Mouse (Mus musculus) CH12.LX (cell line): ENCODE results near the gene Slc16a5. TPM values are rescaled to one million over a fixed set of nuclear protein-coding genes. Genes with fewer than 3 reads are reported as not detected.

ENCODE experiments used
- DNase-seq: peaks from one replicate; pipeline ENCODE4 v3.0.0-alpha.2; 2013; ENCODE audit errors: extremely low read depth
- H3K27ac ChIP-seq: 2 replicates; pipeline ENCODE4 v1.5.1; 2012; ENCODE audit warnings: low read depth, mild to moderate bottlenecking, control low read depth, moderate library complexity; ENCODE audit not compliant: insufficient read depth
- H3K27me3 ChIP-seq: replicated peaks from 2 replicates; pipeline ENCODE3; 2012; ENCODE audit warnings: inconsistent platforms
- H3K36me3 ChIP-seq, 2 experiments: replicated peaks in 1 of 2; 2 replicates each; pipeline versions ENCODE3 to v1.6.1; 2012; ENCODE audit warnings: inconsistent platforms in 1 of 2, low read length in 1 of 2, mild to moderate bottlenecking in 1 of 2, mixed read lengths in 1 of 2, moderate library complexity in 1 of 2; ENCODE audit not compliant: control insufficient read depth in 1 of 2, insufficient read depth in 1 of 2
- H3K4me1 ChIP-seq, 2 experiments: 2 replicates each; pipeline ENCODE4 v1.6.1; 2012; ENCODE audit warnings: inconsistent platforms in 1 of 2, moderate library complexity in 1 of 2; ENCODE audit not compliant: insufficient read depth in 2 of 2, control insufficient read depth in 1 of 2
- H3K4me2 ChIP-seq: 2 replicates; pipeline ENCODE4 v1.6.1; 2012; ENCODE audit warnings: low read depth, mild to moderate bottlenecking, control low read depth; ENCODE audit not compliant: poor library complexity, insufficient read depth, severe bottlenecking
- H3K4me3 ChIP-seq, 3 experiments: fragments of 150-350 bp in 1 of 3; sonication (generic) in 1 of 3; replicated peaks in 1 of 3; 2 replicates each; pipeline versions ENCODE3 to v1.5.1; 2011 to 2012; ENCODE audit warnings: low read depth in 2 of 3, low read length in 2 of 3, mild to moderate bottlenecking in 2 of 3, moderate library complexity in 2 of 3, control low read depth in 1 of 3, improper control_type of control experiment in 1 of 3, inconsistent platforms in 1 of 3, mixed read lengths in 1 of 3; ENCODE audit not compliant: poor library complexity in 1 of 3
- H3K79me2 ChIP-seq: replicated peaks from 2 replicates; pipeline ENCODE4 v1.6.1; 2012; ENCODE audit warnings: mild to moderate bottlenecking, moderate library complexity; ENCODE audit not compliant: control insufficient read depth, poor library complexity, insufficient read depth, severe bottlenecking; ENCODE audit errors: extremely low read depth
- H3K9ac ChIP-seq: 2 replicates; pipeline ENCODE4 v1.6.1; 2012; ENCODE audit warnings: low read depth, mild to moderate bottlenecking, control low read depth, moderate library complexity; ENCODE audit not compliant: insufficient read depth
- H3K9me3 ChIP-seq: replicated peaks from 2 replicates; pipeline ENCODE3; 2012; ENCODE audit warnings: low read length, inconsistent platforms, mixed read lengths
- BHLHE40 ChIP-seq: IDR thresholded peaks from 2 replicates; pipeline ENCODE4 v1.6.1; 2011; ENCODE audit warnings: mild to moderate bottlenecking, low read depth, low read length, improper control_type of control experiment
- CHD2 ChIP-seq: IDR thresholded peaks from 2 replicates; pipeline ENCODE4 v1.6.1; 2011; ENCODE audit warnings: low read length, improper control_type of control experiment
- ELF1 ChIP-seq: IDR thresholded peaks from 2 replicates; pipeline ENCODE4 v1.6.1; 2014; ENCODE audit warnings: low read depth, mild to moderate bottlenecking, inconsistent platforms, low read length, improper control_type of control experiment
- EP300 ChIP-seq: IDR thresholded peaks from 2 replicates; pipeline ENCODE4 v1.6.1; 2011; ENCODE audit warnings: low read length, improper control_type of control experiment
- ETS1 ChIP-seq: conservative IDR thresholded peaks from 2 replicates; pipeline ENCODE4 v1.6.1; 2012; ENCODE audit warnings: low read depth, mild to moderate bottlenecking, inconsistent platforms, low read length, improper control_type of control experiment, moderate library complexity
- GABPA ChIP-seq: IDR thresholded peaks from 2 replicates; pipeline ENCODE4 v1.6.1; 2012; ENCODE audit warnings: low read depth, low read length, improper control_type of control experiment, inconsistent platforms; ENCODE audit not compliant: insufficient replicate concordance
- HCFC1 ChIP-seq: IDR thresholded peaks from 2 replicates; pipeline ENCODE4 v1.6.1; 2012; ENCODE audit warnings: low read depth, mild to moderate bottlenecking, inconsistent platforms, low read length, improper control_type of control experiment
- IRF4 ChIP-seq: IDR thresholded peaks from 2 replicates; pipeline ENCODE4 v1.6.1; 2014; ENCODE audit warnings: low read depth, mild to moderate bottlenecking, inconsistent platforms, low read length, improper control_type of control experiment
- JUND ChIP-seq: conservative IDR thresholded peaks from 2 replicates; pipeline ENCODE4 v1.6.1; 2011; ENCODE audit warnings: low read depth, low read length, improper control_type of control experiment
- MAFK ChIP-seq: IDR thresholded peaks from 2 replicates; pipeline ENCODE4 v1.6.1; 2011; ENCODE audit warnings: low read length, improper control_type of control experiment; ENCODE audit not compliant: insufficient replicate concordance
- MAX ChIP-seq: IDR thresholded peaks from 2 replicates; pipeline ENCODE4 v1.6.1; 2011; ENCODE audit warnings: low read length, improper control_type of control experiment
- MAZ ChIP-seq: IDR thresholded peaks from 2 replicates; pipeline ENCODE4 v1.6.1; 2012; ENCODE audit warnings: low read depth, mild to moderate bottlenecking, inconsistent platforms, low read length, improper control_type of control experiment, moderate library complexity
- MEF2A ChIP-seq: IDR thresholded peaks from 2 replicates; pipeline ENCODE4 v1.6.1; 2014; ENCODE audit warnings: low read depth, mild to moderate bottlenecking, inconsistent platforms, low read length, improper control_type of control experiment, borderline replicate concordance
- MXI1 ChIP-seq: IDR thresholded peaks from 2 replicates; pipeline ENCODE4 v1.6.1; 2011; ENCODE audit warnings: mild to moderate bottlenecking, low read depth, low read length, improper control_type of control experiment
- MYC ChIP-seq: IDR thresholded peaks from 2 replicates; pipeline ENCODE4 v1.6.1; 2011; ENCODE audit warnings: low read depth, mild to moderate bottlenecking, improper control_type of control experiment, low read length
- NRF1 ChIP-seq: IDR thresholded peaks from 2 replicates; pipeline ENCODE4 v1.6.1; 2014; ENCODE audit warnings: low read depth, mild to moderate bottlenecking, inconsistent platforms, low read length, improper control_type of control experiment, moderate library complexity
- POLR2A ChIP-seq: IDR thresholded peaks from 2 replicates; pipeline ENCODE4 v1.6.1; 2011; ENCODE audit warnings: low read depth, mild to moderate bottlenecking, improper control_type of control experiment, low read length
- POLR2AphosphoS2 ChIP-seq: IDR thresholded peaks from 2 replicates; pipeline ENCODE4 v1.6.1; 2011; ENCODE audit warnings: low read depth, low read length, improper control_type of control experiment
- RAD21 ChIP-seq: IDR thresholded peaks from 2 replicates; pipeline ENCODE4 v1.6.1; 2011; ENCODE audit warnings: low read depth, mild to moderate bottlenecking, low read length, improper control_type of control experiment, moderate library complexity
- SIN3A ChIP-seq: IDR thresholded peaks from 2 replicates; pipeline ENCODE4 v1.6.1; 2012; ENCODE audit warnings: low read length, improper control_type of control experiment, inconsistent platforms
- SMC3 ChIP-seq: IDR thresholded peaks from 2 replicates; pipeline ENCODE4 v1.6.1; 2011; ENCODE audit warnings: low read depth, low read length, improper control_type of control experiment
- USF1 ChIP-seq: IDR thresholded peaks from 2 replicates; pipeline ENCODE4 v1.6.1; 2014; ENCODE audit warnings: low read depth, mild to moderate bottlenecking, inconsistent platforms, low read length, improper control_type of control experiment
- ZC3H11A ChIP-seq: IDR thresholded peaks from 2 replicates; pipeline ENCODE4 v1.6.1; 2012; ENCODE audit warnings: low read depth, mild to moderate bottlenecking, inconsistent platforms, low read length, improper control_type of control experiment
- ZMIZ1 ChIP-seq: IDR thresholded peaks from 2 replicates; pipeline ENCODE4 v1.6.1; 2012; ENCODE audit warnings: low read depth, mild to moderate bottlenecking, inconsistent platforms, low read length, improper control_type of control experiment
- dilution Hi-C: fragments of 300-500 bp; cut with MboI; formaldehyde crosslinking; loops from 2 replicates; pipeline ENCODE4 v1.14.3; 2020; ENCODE audit warnings: low sequenced_read_pairs; ENCODE audit not compliant: extremely low pct_unique_long_range_greater_than_20kb, extremely low pct_ligation_motif_present
- in situ Hi-C: fragments of 300-500 bp; cut with MboI; formaldehyde crosslinking; loops from 3 replicates; pipeline ENCODE4 v1.14.3; 2019; ENCODE audit warnings: low sequenced_read_pairs, low pct_ligation_motif_present, low pct_unique_long_range_greater_than_20kb, mixed read lengths
- polyA plus RNA-seq: library from polyadenylated mRNA; unstranded; fragments of >175 nt; gene quantifications from 2 replicates; pipeline ENCODE4 v1.2.1, GENCODE M21; 2012; ENCODE audit warnings: low read depth; ENCODE audit not compliant: insufficient read length
- total RNA-seq, 2 experiments: library from RNA; depleted of rRNA; stranded (reverse); fragments of 300-350 nt in 1 of 2; fragments of >200 nt in 1 of 2; gene quantifications; 2 replicates each; pipeline ENCODE4 v1.2.3; 2012 to 2014

The Slc16a5 gene
- total and polyA plus RNA-seq, 3 experiments = 0.51 to 0.71 TPM; not detected in 1

DNA sequence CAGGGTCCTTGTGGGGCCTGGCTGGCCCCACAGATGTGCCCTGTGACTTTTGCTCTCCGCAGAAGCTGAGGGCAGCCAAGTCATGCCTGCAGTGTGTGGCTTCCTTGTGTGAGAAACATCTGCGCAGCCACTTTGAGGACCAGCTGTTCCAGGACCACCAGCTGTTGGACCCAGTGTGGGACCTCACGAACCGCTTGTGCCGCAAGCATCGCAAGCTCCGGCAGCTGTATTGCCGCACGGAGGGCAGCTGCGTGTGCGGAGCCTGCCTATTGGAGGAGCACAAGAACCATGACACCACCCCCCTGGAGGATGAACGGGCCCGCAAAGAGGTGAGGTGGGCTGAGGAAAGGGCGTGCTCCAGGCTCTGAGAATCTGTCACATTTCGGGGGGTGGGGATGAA, 20.9 kb upstream of the Slc16a5 start:
- H3K4me1 ChIP-seq = no peaks in the 10 kb centered on the region
- H3K36me3 ChIP-seq = no peaks in the 10 kb centered on the region
- no peak overlapping the region for H3K4me2 ChIP-seq
- H3K27me3 ChIP-seq = peaks cover 21% of the 10 kb centered on the region
- peaks cover 9% of the 10 kb centered on the region for H3K9me3 ChIP-seq
- DNase-seq = no peak
- H3K9ac ChIP-seq = no peak overlapping the region
- dilution Hi-C loops (no loop called here), in situ Hi-C loops (no loop called here)
- H3K79me2 ChIP-seq = no peaks in the 10 kb centered on the region
- no peak for TF ChIP-seq GABPA
- no peak for TF ChIP-seq ZMIZ1
- TF ChIP-seq POLR2A = no peak
- no peak for TF ChIP-seq MEF2A
- TF ChIP-seq MAX = no peak
- no peak for TF ChIP-seq ZC3H11A
- TF ChIP-seq JUND = no peak
- no peak for TF ChIP-seq SIN3A
- TF ChIP-seq, all 38 proteins: peak for 0
- no peak overlapping the region for H3K27ac ChIP-seq
- no peak overlapping the region for H3K4me3 ChIP-seq

DNA sequence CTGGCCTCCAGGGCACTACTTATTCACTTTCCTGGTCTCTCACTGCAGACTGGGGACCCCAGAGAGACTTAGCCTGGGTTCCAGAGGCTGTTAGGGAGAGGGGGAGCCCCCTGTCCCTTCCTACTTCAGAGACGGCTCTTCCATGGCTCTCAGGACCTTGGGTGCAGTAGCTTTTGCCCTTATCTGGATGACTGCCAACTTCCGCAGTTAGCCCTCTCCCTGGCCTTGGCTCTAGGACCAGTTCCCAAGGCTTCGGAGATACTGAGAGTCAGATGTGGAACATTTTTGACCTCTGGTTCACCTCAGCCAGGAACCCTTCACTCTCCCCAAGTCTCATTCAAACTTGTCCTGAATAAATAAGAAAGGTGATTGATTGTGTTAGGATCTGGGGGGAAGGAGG, 15.4 kb upstream of the Slc16a5 start:
- no peaks in the 10 kb centered on the region for H3K79me2 ChIP-seq
- no peak for DNase-seq
- H3K27me3 ChIP-seq = peaks cover 59% of the 10 kb centered on the region
- in situ Hi-C loops = no loop called here
- H3K9me3 ChIP-seq = peaks cover 10% of the 10 kb centered on the region
- TF ChIP-seq MAFK (no peak), JUND (no peak), ETS1 (no peak), BHLHE40 (no peak), CHD2 (no peak), HCFC1 (no peak), POLR2AphosphoS2 (no peak), ZMIZ1 (no peak), MYC (no peak), MAX (no peak), MXI1 (no peak), EP300 (no peak), MAZ (no peak), ELF1 (no peak), IRF4 (no peak), USF1 (no peak), GABPA (no peak), RAD21 (no peak), SMC3 (no peak), NRF1 (no peak)
- H3K4me3 ChIP-seq = no peak overlapping the region
- H3K4me1 ChIP-seq = peaks cover 3 to 14% of the 10 kb centered on the region in 2 experiments
- H3K4me2 ChIP-seq = no peak overlapping the region
- dilution Hi-C loops = no loop called here
- no peaks in the 10 kb centered on the region for H3K36me3 ChIP-seq
- no peak overlapping the region for H3K9ac ChIP-seq
- no peak overlapping the region for H3K27ac ChIP-seq
